Mouse (Mus musculus): ENCODE data around the gene Slc22a22.
"Not testable (repeated sequence)": the region's sequence is repeated elsewhere in the genome, so short reads cannot be mapped to it uniquely, and the experiment has no call there.

Slc22a22 gene

DNA sequence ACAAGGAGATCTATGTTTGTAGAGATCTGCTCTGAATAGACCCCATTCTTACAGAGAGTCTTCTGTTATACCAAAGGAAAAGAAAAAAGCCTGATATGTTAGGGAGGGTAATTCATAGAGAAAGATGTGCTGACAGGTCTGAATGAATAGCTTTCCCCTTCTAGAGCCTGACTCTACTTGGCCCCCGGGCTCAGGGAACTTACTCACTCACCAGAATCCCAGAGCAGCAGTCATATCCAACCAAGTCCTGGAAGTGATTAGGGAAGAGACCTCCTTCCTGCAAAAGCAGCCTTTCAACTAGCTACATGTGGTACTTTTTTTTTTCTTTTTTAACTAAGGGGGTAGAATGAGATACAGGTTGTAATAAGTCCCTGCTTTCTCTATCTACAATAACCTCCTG, 111.0 kb downstream of the Slc22a22 start:
- no peak for DNase-seq

- DNase-seq: no peak
These were observed 122.1 kb downstream of the Slc22a22 start for GRCm38 (mm10) chr15:57355278-57355677.

DNA sequence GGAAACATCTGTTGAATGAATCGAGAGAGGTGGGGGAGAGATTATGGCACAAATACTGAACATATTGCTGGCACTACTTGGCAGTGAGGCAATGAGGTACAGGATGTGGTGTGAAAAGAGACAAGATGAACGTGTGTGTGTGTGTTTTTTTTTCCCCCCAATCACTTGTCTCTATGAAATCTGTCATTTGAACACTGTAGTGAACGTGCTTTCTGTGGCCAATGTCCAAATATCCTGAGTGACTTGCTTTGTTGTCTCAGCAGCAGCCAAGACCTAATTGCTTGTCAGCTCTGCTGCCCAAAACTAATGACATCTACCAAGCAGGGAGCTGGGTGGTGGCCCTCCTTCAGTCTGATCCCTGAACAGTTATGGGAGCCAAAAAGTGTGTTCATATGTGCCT, 136.9 kb downstream of the Slc22a22 start:
- no peak for DNase-seq

GRCm38 (mm10) chr15:57331326-57331725, 146.1 kb downstream of the Slc22a22 start:
- no peak for DNase-seq

DNA sequence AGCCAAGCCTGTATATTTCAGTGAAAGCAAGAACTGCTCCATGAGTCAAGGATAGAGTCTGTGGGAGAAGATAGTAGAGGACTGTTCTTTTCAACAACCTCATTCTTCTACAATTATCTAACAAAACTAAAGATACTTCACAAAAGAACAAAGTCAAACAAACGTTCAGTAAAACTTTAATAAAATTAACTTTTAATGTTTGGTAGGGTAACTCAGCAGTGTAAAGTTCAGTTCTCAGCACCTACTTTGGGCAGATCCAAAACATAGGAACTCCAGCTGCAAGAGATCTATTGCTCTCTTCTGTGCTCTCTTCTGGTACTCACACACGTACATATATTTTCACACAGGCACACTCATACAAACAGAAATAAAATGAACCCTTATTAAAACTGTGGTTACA, 159.4 kb downstream of the Slc22a22 start:
- DNase-seq: no peak

- no peak for DNase-seq
These were observed 160.9 kb downstream of the Slc22a22 start for GRCm38 (mm10) chr15:57316486-57316885.

GRCm38 (mm10) chr15:57302710-57303109, 174.7 kb downstream of the Slc22a22 start:
- no peak for DNase-seq

DNA sequence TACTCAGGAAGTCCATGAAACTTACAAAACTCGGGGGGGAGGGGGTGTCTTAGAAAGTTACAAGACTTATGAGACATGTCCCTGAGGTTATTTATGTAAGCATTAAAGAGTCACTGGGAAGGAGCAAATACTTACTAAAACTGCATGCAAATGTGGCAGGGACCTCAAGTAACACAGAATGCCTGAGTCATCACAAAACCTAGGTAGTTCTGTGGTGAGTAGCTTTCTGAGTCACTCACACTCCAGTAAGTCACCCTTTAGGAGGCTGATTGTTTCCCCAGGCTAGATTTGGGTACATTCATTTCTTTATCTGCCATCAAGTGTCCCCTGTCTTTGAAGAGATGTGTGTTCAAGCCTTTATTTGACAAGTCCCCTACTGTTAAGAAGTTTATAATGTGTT, 198.9 kb downstream of the Slc22a22 start:
- DNase-seq: no peak

- DNase-seq: no peak
These were observed 201.0 kb downstream of the Slc22a22 start for GRCm38 (mm10) chr15:57276411-57276810.

- not testable (repeated sequence) for DNase-seq
These were observed 237.4 kb downstream of the Slc22a22 start for GRCm38 (mm10) chr15:57240061-57240460.

GRCm38 (mm10) chr15:57230439-57230838, 247.0 kb downstream of the Slc22a22 start:
- no peak for DNase-seq

GRCm38 (mm10) chr15:57205315-57205714, 272.1 kb downstream of the Slc22a22 start:
- DNase-seq: no peak

DNA sequence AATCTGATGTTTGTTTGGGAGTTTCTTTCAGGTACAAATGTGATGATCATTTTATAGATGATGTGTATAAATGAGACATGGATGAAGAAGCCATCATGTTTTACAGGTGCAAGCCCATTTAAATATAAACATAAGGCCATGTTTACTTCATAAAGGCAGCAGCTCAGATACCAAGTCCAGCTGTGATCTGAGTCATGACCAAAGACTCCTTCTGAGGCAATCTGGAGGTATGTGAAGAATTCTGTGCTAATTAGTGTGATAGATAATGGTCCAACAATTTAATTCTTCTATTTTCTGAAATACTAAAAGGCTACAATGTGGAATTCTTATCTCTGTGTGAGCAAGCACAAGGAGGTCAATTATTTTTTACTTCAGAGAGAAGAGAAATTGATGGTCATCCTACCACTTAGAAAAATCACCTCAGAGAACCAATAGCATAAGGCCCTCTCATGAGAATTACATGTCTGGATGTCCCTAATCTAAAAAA, 272.9 kb downstream of the Slc22a22 start:
- no peak for DNase-seq

All from cerebellum, adult 9-11 months (tissue).